Mouse (Mus musculus) midbrain, embryonic 14.5 days (tissue): ENCODE data around the gene Fam149a. TPM values are rescaled to one million over a fixed set of nuclear protein-coding genes. Genes with fewer than 3 reads are reported as not detected.

Experiments
- ATAC-seq: fragments of 200-750 bp; cut with Nextera tagmentation; 2 replicates; pipeline ENCODE4 v1.8.0; 2017; ENCODE audit warnings: moderate number of reproducible peaks, moderate library complexity; ENCODE audit not compliant: low FRiP score, low TSS enrichment
- DNase-seq: peaks from one replicate; pipeline ENCODE4 v3.0.0-alpha.2; 2015
- H3K27ac ChIP-seq: fragments of 300-500 bp; sonication (generic); replicated peaks from 2 replicates; pipeline ENCODE4 v1.5.1; 2014; ENCODE audit warnings: mild to moderate bottlenecking, low read depth, low read length, moderate library complexity
- H3K27me3 ChIP-seq: fragments of 300-500 bp; sonication (generic); 2 replicates; pipeline ENCODE4 v1.6.1; 2014; ENCODE audit warnings: low read length, control low read depth, mixed read lengths; ENCODE audit not compliant: control insufficient read depth, insufficient read depth
- H3K36me3 ChIP-seq: fragments of 300-500 bp; sonication (generic); 2 replicates; pipeline ENCODE4 v1.6.1; 2014; ENCODE audit warnings: low read length, control low read depth; ENCODE audit not compliant: control insufficient read depth, insufficient read depth
- H3K4me1 ChIP-seq: fragments of 300-500 bp; sonication (generic); 2 replicates; pipeline ENCODE4 v1.6.1; 2014; ENCODE audit warnings: mild to moderate bottlenecking, antibody characterized with exemption, low read length, control low read depth; ENCODE audit not compliant: control insufficient read depth, insufficient read depth
- H3K4me2 ChIP-seq: fragments of 300-500 bp; sonication (generic); 2 replicates; pipeline ENCODE4 v1.6.1; 2014; ENCODE audit warnings: mild to moderate bottlenecking, low read length, moderate library complexity
- H3K4me3 ChIP-seq: fragments of 300-500 bp; sonication (generic); replicated peaks from 2 replicates; pipeline ENCODE4 v1.5.1; 2014; ENCODE audit warnings: low read depth, low read length
- H3K9ac ChIP-seq: fragments of 300-500 bp; sonication (generic); replicated peaks from 2 replicates; pipeline ENCODE4 v1.6.1; 2014; ENCODE audit warnings: mild to moderate bottlenecking, low read length, moderate library complexity
- H3K9me3 ChIP-seq: fragments of 300-500 bp; sonication (generic); 2 replicates; pipeline ENCODE4 v1.6.1; 2016; ENCODE audit warnings: low read length, control low read depth, mixed read lengths; ENCODE audit not compliant: control insufficient read depth
- WGBS: fragments of 180-500 bp; shearing (Covaris S2); extraction: QIAGEN DNeasy Blood & Tissue Kit; methylation state at CpG from one replicate; pipeline ENCODE4 v1.1.7; 2014; 5-methylcytosine and 5-hydroxymethylcytosine counted together
- polyA plus RNA-seq: library from polyadenylated mRNA; unstranded; fragments of >200 nt; fragmentation: Nextera tagmentation; extraction: Ambion mirVana; gene quantifications from 2 replicates; pipeline ENCODE4 v1.2.1, GENCODE M21; 2014

The Fam149a gene
- polyA plus RNA-seq, 1 experiment from 2014 or later = 8.7 TPM

DNA sequence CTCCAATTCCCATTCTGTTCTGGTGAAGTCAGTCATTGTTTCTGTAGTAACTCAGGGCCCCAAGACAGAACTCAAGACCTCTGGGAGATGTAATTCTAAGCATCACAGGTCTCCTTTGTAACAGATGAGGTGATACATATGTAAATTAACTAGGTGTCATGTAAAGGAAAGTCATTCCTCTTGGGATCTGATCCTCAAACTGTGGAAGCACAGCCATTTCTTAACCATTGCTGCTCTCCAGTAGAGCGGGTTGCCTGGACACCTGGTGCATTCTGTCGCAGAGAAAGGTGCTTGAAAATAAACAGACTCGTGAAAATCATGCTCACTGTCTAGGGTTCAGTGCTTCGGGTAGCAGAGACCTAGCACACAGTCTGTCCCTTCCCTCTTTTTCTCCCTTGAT, 1.5 kb downstream of the Fam149a start:
- Histone ChIP-seq H3K4me2 (no peak overlapping the region), H3K27ac (no peak overlapping the region), H3K4me3 (no peak overlapping the region), H3K36me3 (no peaks in the 10 kb centered on the region), H3K9ac (no peak overlapping the region), H3K27me3 (peaks cover 4% of the 10 kb centered on the region; the same call in 1 of the 2 replicates), H3K4me1 (peaks cover 15% of the 10 kb centered on the region), H3K9me3 (no peaks in the 10 kb centered on the region)
- 12% methylated on average over 4 of the region's 4 CpGs for WGBS
- DNase-seq (no peak), ATAC-seq (no peak)

DNA sequence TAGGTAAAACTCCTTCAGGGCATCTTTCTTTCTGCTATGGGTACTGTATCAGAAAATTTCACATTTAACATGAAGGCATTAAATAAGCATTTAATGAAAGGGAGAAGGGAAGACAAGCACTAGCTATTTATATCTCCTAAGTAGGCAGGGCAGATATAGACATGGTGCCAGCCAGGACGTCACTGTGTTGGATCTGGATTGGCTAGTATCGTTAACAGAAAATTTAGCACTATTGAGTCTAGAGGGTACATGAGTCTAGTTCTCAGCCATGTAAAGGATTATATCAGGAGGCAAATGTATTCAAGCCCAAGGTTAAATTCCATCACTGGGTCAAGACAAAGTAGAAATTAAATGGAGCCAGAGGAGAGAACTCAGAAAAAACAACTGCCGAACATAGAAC, 8.0 kb downstream of the Fam149a start:
- no peak overlapping the region for H3K4me3 ChIP-seq
- no peak for ATAC-seq
- DNase-seq = no peak
- H3K27ac ChIP-seq = no peak overlapping the region
- 82% methylated on average over 3 of the region's 3 CpGs for WGBS
- no peaks in the 10 kb centered on the region for H3K4me1 ChIP-seq
- H3K36me3 ChIP-seq = no peaks in the 10 kb centered on the region
- H3K4me2 ChIP-seq = no peak overlapping the region
- no peaks in the 10 kb centered on the region for H3K27me3 ChIP-seq
- no peak overlapping the region for H3K9ac ChIP-seq
- no peaks in the 10 kb centered on the region for H3K9me3 ChIP-seq

DNA sequence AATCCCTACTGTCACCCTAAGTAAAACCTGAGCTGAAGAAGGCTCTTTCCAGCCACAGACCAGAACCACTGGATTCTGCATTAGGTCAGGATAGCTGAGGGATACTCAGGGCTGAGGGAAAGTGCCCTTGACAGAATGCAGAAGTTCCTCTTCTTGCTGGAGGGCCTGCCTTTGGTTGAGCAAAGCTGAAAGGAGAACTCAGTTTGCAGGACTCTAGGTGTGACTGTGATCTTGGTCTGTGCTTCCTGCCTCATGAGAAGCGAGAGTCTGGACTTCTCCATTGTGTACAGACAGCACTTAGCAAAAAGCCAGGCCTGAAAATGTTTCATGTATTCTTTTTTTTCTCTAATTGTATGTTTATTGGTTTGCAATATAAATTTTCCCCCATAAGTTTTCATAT, 14.9 kb downstream of the Fam149a start:
- no peaks in the 10 kb centered on the region for H3K36me3 ChIP-seq
- 87% methylated on average over 1 of the region's 1 CpGs for WGBS
- H3K9ac ChIP-seq = no peak overlapping the region
- ATAC-seq = no peak
- H3K9me3 ChIP-seq = no peaks in the 10 kb centered on the region
- H3K4me1 ChIP-seq = no peaks in the 10 kb centered on the region
- H3K4me3 ChIP-seq = no peak overlapping the region
- H3K4me2 ChIP-seq = no peak overlapping the region
- no peak for DNase-seq
- no peak overlapping the region for H3K27ac ChIP-seq
- no peaks in the 10 kb centered on the region for H3K27me3 ChIP-seq

DNA sequence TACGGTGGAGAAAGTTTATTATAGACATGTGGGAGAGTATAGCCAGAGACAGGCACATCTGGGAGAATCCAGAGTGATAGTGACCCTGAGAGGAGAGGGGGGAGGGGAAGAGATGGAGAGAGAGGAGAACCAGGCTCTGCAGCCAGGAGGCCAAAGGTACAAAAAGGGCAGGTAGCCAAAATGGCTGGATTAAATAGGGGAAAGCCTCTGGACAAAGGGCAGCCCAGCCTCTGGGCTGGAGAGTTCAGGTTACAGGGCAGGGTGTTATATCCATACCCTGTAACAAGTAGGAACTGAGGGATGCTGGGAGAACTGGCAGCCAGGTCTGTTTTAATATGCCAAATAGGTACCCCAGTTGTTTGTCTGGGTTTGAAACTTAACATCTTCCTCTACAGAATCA, 18.9 kb downstream of the Fam149a start:
- Histone ChIP-seq H3K27ac (no peak overlapping the region), H3K9me3 (no peaks in the 10 kb centered on the region)
- no peak for DNase-seq

DNA sequence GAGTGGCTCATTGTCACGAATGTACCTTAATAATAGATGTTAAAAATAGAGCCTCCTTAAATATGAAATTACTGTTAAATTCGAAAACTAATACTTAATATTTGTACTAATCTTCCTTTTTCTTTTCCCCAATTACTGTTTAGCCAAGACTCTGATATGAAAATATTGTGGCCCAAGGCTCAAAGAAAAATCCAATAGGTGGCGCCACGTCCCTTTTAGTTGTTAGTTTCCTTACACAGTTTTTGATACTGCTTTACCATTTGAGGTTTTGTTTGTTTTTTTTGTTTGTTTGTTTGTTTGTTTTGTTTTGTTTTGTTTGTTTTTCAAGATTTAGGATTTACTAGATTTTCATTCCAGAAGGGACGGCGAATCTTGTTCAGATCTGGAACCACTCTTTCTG, 19.8 kb downstream of the Fam149a start:
- Histone ChIP-seq H3K4me3 (no peak overlapping the region), H3K27ac (no peak overlapping the region), H3K9me3 (no peaks in the 10 kb centered on the region), H3K27me3 (no peaks in the 10 kb centered on the region), H3K4me2 (no peak overlapping the region), H3K36me3 (no peaks in the 10 kb centered on the region), H3K4me1 (peaks cover 10% of the 10 kb centered on the region), H3K9ac (no peak overlapping the region)
- peak; percentile 69 for DNase-seq
- 63% methylated on average over 6 of the region's 6 CpGs for WGBS
- ATAC-seq = no peak

More for the DNA sequence above, 18.9 kb downstream of the Fam149a start:
- 94% methylated on average over 1 of the region's 1 CpGs for whole genome bisulfite sequencing
- Histone ChIP-seq H3K36me3 (no peaks in the 10 kb centered on the region), H3K4me1 (0 out of 2 replicates have a peak, but pooled peaks cover 4% of the 10 kb centered on the region), H3K4me2 (no peak overlapping the region), H3K9ac (no peak overlapping the region), H3K27me3 (no peaks in the 10 kb centered on the region), H3K4me3 (no peak overlapping the region)
- ATAC-seq = no peak

DNA sequence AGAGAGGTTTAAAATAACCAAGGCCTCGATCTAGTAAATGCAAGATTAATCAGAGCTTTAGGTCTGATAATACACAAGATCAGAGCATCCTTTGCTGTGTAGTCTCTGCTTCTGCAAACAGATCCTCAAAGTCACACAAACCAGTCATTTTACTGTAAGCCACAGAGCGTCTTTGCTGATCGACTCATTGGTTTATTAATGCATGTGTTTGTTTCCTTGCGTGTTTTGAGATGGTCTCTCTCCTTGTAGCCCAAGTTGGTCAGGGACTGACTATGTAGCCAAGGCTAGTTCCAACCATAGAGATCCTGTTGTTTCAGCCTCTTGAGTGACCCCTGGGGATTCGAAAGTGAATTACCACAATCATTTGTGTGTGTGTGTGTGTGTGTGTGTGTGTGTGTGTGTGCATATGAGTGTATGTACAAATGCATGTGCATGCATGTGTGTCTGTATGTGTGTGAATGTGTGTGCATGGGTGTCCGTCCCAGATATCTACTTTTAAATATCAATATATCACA, 22.9 kb downstream of the Fam149a start:
- DNase-seq (peak; percentile 49), ATAC-seq (no peak)
- Histone ChIP-seq H3K9ac (peak overlapping the region; percentile 86), H3K4me3 (peak overlapping the region; percentile 63; the same call in 1 of the 2 replicates), H3K27ac (no peak overlapping the region), H3K9me3 (no peaks in the 10 kb centered on the region), H3K27me3 (no peaks in the 10 kb centered on the region), H3K4me2 (peak overlapping the region; percentile 91), H3K36me3 (no peaks in the 10 kb centered on the region), H3K4me1 (peaks cover 10% of the 10 kb centered on the region)
- WGBS = 83% methylated on average over 6 of the region's 6 CpGs

DNA sequence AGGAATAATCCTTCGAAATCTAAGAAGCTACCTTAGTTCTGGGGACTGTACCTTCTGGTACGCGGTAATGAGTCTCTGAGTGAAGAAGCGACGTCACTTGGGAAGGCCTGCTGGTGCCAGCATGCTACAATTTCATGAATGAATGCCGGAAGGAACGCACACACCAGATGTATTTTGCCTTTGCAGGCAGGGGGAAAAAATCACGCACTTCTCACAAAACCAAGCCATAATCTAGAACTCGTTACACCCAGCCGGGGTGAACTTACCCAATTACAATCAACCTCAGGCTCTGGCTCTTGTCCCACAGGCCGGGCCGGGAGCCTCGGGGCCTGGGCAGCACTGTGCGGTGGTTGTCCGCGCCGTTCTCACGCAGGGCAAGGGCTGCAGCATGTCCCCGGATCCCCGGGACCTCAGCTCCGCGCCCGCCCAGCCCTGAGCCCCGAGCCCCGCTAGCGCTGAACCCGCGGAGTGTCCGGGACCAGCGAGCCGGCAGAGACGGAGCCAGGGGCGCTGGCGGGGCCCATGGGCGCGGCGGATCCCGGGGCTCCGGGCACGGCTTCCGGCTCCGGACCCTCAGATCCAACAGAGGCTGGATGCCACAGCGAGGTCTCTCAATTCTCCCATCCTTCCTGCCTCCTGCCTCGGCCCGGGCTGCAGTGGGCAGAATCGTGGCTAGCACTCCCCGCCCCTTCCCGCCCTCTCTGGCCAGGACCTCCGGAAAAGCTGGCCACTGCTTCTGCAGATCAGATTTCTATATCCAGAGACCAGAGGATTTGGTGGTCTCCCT, 23.8 kb downstream of the Fam149a start:
- Histone ChIP-seq H3K9ac (peak overlapping the region; percentile 86), H3K4me1 (peaks cover 10% of the 10 kb centered on the region), H3K27ac (peak overlapping the region; percentile 52; the same call in 1 of the 2 replicates), H3K27me3 (no peaks in the 10 kb centered on the region), H3K4me3 (peak overlapping the region; percentile 63), H3K4me2 (peak overlapping the region; percentile 91), H3K36me3 (no peaks in the 10 kb centered on the region), H3K9me3 (no peaks in the 10 kb centered on the region)
- WGBS = 3% methylated on average over 49 of the region's 49 CpGs
- ATAC-seq (peak; percentile 82), DNase-seq (peak; percentile 69)

DNA sequence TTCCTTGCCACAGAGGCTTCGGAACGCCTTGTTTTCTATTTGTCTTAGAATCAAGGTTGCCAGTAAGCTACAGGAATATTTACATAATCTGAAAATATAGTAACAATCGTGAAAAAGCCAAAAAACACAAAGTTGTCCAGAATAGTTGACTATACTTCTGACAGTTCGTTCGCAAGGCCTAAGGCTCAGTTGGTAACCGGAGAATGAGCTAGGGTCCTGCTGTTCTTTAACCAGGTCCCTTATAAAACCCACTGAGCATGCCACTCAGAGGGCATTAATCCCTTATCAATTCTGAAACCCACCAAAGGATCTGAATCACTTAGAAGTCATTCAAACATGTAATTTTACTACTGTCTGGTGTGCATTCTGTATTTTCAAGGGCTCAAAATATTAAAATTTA, 26.3 kb downstream of the Fam149a start:
- Histone ChIP-seq H3K4me1 (peaks cover 10% of the 10 kb centered on the region), H3K27ac (no peak overlapping the region), H3K4me2 (no peak overlapping the region), H3K27me3 (no peaks in the 10 kb centered on the region), H3K9me3 (no peaks in the 10 kb centered on the region), H3K4me3 (no peak overlapping the region), H3K36me3 (no peaks in the 10 kb centered on the region), H3K9ac (no peak overlapping the region)
- 85% methylated on average over 6 of the region's 6 CpGs for WGBS
- no peak for DNase-seq
- ATAC-seq = no peak

DNA sequence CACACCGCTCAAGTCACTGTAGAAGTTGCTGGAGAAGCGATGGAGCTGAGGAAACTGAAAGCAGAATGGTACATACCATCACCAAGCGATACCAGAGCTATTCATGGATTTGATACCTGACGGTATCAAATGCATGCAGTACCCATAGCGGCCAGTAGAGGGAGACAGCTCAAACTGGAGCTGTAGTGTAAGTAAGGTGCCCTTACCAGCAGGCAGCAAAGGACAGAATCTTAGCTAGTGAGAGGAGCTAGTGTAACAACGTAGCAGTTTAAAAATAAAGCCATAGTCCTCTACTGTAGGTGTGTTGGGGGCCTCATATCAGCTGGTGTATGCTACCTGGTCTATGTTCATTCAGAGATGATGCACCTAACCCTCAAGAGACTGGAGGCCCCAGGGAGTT, 37.1 kb downstream of the Fam149a start:
- H3K9ac ChIP-seq = no peak overlapping the region
- H3K9me3 ChIP-seq = no peaks in the 10 kb centered on the region
- H3K4me3 ChIP-seq = no peak overlapping the region
- peak; percentile 48; the same call in 1 of the 2 replicates for ATAC-seq
- WGBS = 18% methylated on average over 6 of the region's 6 CpGs
- DNase-seq = peak; percentile 87
- H3K4me2 ChIP-seq = no peak overlapping the region
- no peaks in the 10 kb centered on the region for H3K4me1 ChIP-seq
- H3K27ac ChIP-seq = no peak overlapping the region
- peaks cover 3% of the 10 kb centered on the region; the same call in 1 of the 2 replicates for H3K36me3 ChIP-seq
- H3K27me3 ChIP-seq = no peaks in the 10 kb centered on the region
